Mouse (Mus musculus) erythroblast, embryonic 14.5 days (primary cell): ENCODE data around the gene Abcg8.

Source experiments
- GATA1 ChIP-seq: IDR thresholded peaks from 2 replicates; pipeline ENCODE4 v1.6.1; 2012; ENCODE audit warnings: low read length, inconsistent platforms, mixed read lengths
- TAL1 ChIP-seq: IDR thresholded peaks from 3 replicates; pipeline ENCODE4 v1.6.1; 2012; ENCODE audit warnings: low read length, inconsistent platforms, mixed read lengths

GRCm38 (mm10) chr17:84658195-84658594 is 17.9 kb upstream of the Abcg8 start:
- TF ChIP-seq TAL1 (no peak), GATA1 (no peak)
